Mouse (Mus musculus) hindbrain, embryonic 12.5 days (tissue): ENCODE measurements around the gene Cherp. TPM values are rescaled to one million over a fixed set of nuclear protein-coding genes. Genes with fewer than 3 reads are reported as not detected.

Experiments used
- ATAC-seq: fragments of 200-750 bp; cut with Nextera tagmentation; 2 replicates; pipeline ENCODE4 v1.8.0; 2017; ENCODE audit warnings: moderate TSS enrichment; ENCODE audit not compliant: low FRiP score
- H3K27ac ChIP-seq: fragments of 300-500 bp; sonication (generic); 2 replicates; pipeline ENCODE4 v1.5.1; 2016; ENCODE audit warnings: mild to moderate bottlenecking
- H3K27me3 ChIP-seq: fragments of 300-500 bp; sonication (generic); 2 replicates; pipeline ENCODE4 v1.6.1; 2016; ENCODE audit warnings: mild to moderate bottlenecking
- H3K36me3 ChIP-seq: fragments of 300-500 bp; sonication (generic); 2 replicates; pipeline ENCODE4 v1.6.1; 2016; ENCODE audit warnings: mild to moderate bottlenecking
- H3K4me1 ChIP-seq: fragments of 300-500 bp; sonication (generic); 2 replicates; pipeline ENCODE4 v1.6.1; 2016
- H3K4me2 ChIP-seq: fragments of 300-500 bp; sonication (generic); replicated peaks from 2 replicates; pipeline ENCODE4 v1.6.1; 2016; ENCODE audit warnings: mild to moderate bottlenecking
- H3K4me3 ChIP-seq: fragments of 300-500 bp; sonication (generic); 2 replicates; pipeline ENCODE4 v1.5.1; 2016; ENCODE audit warnings: mild to moderate bottlenecking
- H3K9ac ChIP-seq: fragments of 300-500 bp; sonication (generic); 2 replicates; pipeline ENCODE4 v1.6.1; 2016; ENCODE audit warnings: mild to moderate bottlenecking, moderate library complexity
- H3K9me3 ChIP-seq: fragments of 300-500 bp; sonication (generic); replicated peaks from 2 replicates; pipeline ENCODE4 v1.6.1; 2016; ENCODE audit warnings: mild to moderate bottlenecking
- WGBS: fragments of 180-500 bp; shearing (Covaris S2); methylation state at CpG from one replicate; pipeline ENCODE4 v1.1.7; 2016; 5-methylcytosine and 5-hydroxymethylcytosine counted together
- microRNA-seq: library from miRNA; unstranded; fragments of <30 nt; microRNA quantifications from one replicate; pipeline ENCODE4, GENCODE M21; 2017
- polyA plus RNA-seq: library from polyadenylated mRNA; unstranded; fragments of >200 nt; fragmentation: Nextera tagmentation; extraction: Ambion mirVana; gene quantifications from 2 replicates; pipeline ENCODE4 v1.2.1, GENCODE M21; 2016

Cherp gene
- polyA plus RNA-seq, 1 experiment from 2014 or later: 66.5 TPM

GRCm38 (mm10) chr8:72422926-72423325 is 52.1 kb downstream of the Cherp start:
- Histone ChIP-seq H3K4me1 (peaks cover 22% of the 10 kb centered on the region), H3K4me2 (no peak overlapping the region), H3K27me3 (no peaks in the 10 kb centered on the region), H3K36me3 (peaks cover 4% of the 10 kb centered on the region; the same call in 1 of the 2 replicates), H3K9ac (no peak overlapping the region), H3K27ac (no peak overlapping the region), H3K4me3 (no peak overlapping the region), H3K9me3 (no peaks in the 10 kb centered on the region)
- ATAC-seq: no peak
- WGBS: 57% methylated on average over 1 of the region's 1 CpGs

DNA sequence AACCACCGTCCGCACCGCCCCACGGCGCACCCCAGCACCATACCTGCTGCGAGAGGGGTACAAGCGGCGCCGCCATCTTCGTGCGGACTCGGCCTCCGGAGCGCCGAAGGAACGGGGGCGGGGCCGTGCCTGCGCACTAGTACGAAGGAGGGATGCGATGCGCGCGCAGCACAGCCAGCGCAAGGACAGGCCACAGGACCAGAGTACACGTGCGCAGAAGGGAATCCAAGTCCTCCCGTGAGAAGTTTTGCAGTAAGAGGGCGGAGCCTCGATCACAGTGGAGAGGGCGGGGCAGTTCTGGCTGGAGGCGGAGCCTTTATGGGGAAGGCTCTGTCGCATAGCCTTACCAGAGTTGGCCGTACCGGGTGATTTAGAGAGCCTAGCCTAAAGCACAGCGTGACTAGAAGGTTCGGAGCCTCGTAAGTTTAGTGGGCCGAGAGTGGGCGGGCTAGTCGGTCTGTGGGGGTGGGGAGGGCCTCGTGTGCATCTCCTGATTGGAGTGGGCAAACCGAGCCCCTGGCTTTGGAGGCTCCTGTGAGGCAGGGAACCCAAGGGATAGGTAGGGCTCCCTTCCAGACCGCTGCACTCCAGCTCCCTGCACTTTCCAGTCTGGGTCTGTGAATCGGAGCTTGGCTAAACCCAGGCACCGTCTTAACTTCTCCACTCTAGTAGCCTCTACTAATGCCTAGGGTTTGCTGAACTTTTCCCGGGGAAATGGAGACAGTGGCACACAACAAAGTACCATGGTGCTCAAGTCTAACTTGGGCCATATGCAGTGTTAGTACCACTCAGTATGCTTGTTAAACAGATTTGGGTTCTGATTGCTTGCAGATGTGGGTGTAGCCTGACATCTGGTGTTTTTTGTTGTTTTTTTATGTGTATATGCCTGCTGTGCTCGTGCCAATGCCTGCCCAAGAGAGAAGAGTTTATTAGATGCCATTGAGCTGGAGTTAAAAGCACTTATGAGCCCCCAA is 53.4 kb downstream of the Cherp start, which contains the start of gene Eps15l1:
Gene Eps15l1, minus strand, starts transcription at position 99 of the 974 bp plus-strand sequence.
- ATAC-seq: peak; percentile 98
- peak within 1 kb of the TSS; percentile 85 for H3K27ac ChIP-seq
- H3K9ac ChIP-seq: peak within 1 kb of the TSS; percentile 86
- no peaks in the 10 kb centered on the region for H3K9me3 ChIP-seq
- H3K27me3 ChIP-seq: no peaks in the 10 kb centered on the region
- under 1% methylated on average over 48 of the region's 48 CpGs for WGBS
- H3K4me3 ChIP-seq: peak within 1 kb of the TSS; percentile 78
- peak within 1 kb of the TSS; percentile 65 for H3K4me2 ChIP-seq
- H3K4me1 ChIP-seq: peaks cover 31% of the 10 kb centered on the region
- H3K36me3 ChIP-seq: peaks cover 4% of the 10 kb centered on the region; the same call in 1 of the 2 replicates

- peak overlapping the region; percentile 65 for H3K4me2 ChIP-seq
- peak; percentile 81 for ATAC-seq
- peak overlapping the region; percentile 86 for H3K9ac ChIP-seq
- no peaks in the 10 kb centered on the region for H3K9me3 ChIP-seq
- H3K36me3 ChIP-seq: peaks cover 4% of the 10 kb centered on the region; the same call in 1 of the 2 replicates
- H3K27me3 ChIP-seq: no peaks in the 10 kb centered on the region
- WGBS: 1% methylated on average over 65 of the region's 73 CpGs
- peaks cover 37% of the 10 kb centered on the region for H3K4me1 ChIP-seq
- H3K27ac ChIP-seq: peak overlapping the region; percentile 85
- peak overlapping the region; percentile 78 for H3K4me3 ChIP-seq
These were observed 54.3 kb downstream of the Cherp start for GRCm38 (mm10) chr8:72420571-72421361.

DNA sequence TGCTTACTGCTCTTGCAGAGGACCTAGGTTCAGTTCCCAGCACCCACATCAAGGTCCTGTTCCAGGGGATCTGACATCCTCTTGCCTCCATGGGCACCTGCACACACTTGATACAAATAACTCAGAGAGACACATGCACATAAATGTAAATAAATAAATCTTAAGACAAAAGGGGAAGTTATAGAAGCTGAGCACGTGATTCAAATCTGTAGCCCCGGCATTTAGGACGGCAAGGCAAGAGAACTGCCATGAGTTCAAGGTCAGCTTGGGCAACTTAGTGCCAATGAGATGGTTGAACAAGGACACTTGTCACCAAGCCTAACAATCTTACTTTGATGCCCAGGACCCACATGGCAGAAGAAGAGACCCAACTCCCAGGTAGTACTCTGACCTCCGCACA is 57.0 kb downstream of the Cherp start:
- Histone ChIP-seq H3K4me3 (no peak overlapping the region), H3K4me2 (no peak overlapping the region), H3K9me3 (no peaks in the 10 kb centered on the region), H3K9ac (no peak overlapping the region), H3K27ac (no peak overlapping the region), H3K36me3 (peaks cover 4% of the 10 kb centered on the region; the same call in 1 of the 2 replicates), H3K27me3 (no peaks in the 10 kb centered on the region), H3K4me1 (peaks cover 41% of the 10 kb centered on the region)
- 96% methylated on average over 4 of the region's 4 CpGs for WGBS
- ATAC-seq: no peak

DNA sequence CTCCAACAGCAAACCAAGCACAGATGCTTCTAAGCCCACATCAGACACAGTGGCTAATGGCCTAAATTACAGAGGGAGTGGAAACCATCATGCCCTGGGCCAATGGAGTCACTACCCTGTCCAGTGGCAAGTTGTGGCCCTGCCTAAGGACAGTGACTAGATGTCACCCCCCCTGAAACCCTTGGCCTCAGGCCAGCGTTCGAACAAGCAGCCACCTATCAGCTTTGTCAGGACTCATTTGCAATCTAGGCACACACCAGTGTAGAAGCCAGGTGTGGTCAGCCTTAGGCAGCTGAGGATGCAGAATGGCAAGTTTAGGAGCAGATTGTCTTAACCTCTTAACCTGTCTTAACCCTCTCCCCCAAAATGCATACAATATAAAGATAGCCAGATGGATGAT is 59.8 kb downstream of the Cherp start:
- Histone ChIP-seq H3K9me3 (no peaks in the 10 kb centered on the region), H3K27me3 (no peaks in the 10 kb centered on the region), H3K27ac (no peak overlapping the region), H3K9ac (no peak overlapping the region), H3K4me3 (no peak overlapping the region), H3K4me1 (peaks cover 35% of the 10 kb centered on the region), H3K4me2 (no peak overlapping the region), H3K36me3 (peaks cover 16% of the 10 kb centered on the region)
- no peak for ATAC-seq
- 74% methylated on average over 2 of the region's 2 CpGs for WGBS

DNA sequence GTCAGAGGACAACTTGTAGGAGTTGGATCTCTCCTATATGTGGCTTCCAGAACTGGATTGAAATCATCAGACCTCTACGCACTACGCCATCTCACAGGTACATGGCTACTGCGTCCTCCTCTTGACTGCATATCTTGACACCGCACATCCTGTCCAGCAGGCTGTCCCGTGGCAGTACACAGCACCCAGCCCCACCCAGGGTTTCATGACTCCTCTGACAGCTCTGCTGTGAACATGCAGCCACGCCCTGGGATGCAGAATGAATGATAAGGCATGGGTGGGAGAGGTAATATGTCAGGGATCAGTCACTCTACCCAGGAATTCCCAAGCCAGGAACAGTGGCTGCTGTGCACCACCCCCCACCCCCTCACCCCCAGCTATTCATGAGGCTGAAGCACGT is 61.2 kb downstream of the Cherp start:
- no peak; the same call in 1 of the 2 replicates for ATAC-seq
- 90% methylated on average over 7 of the region's 7 CpGs for WGBS

More for the DNA sequence above, 61.2 kb downstream of the Cherp start:
- no peaks in the 10 kb centered on the region for H3K9me3 ChIP-seq
- H3K9ac ChIP-seq: no peak overlapping the region
- no peak overlapping the region for H3K4me2 ChIP-seq
- no peak overlapping the region for H3K27ac ChIP-seq
- H3K27me3 ChIP-seq: no peaks in the 10 kb centered on the region
- peaks cover 29% of the 10 kb centered on the region for H3K4me1 ChIP-seq
- H3K4me3 ChIP-seq: no peak overlapping the region
- H3K36me3 ChIP-seq: peaks cover 14% of the 10 kb centered on the region

Small RNAs within 50 kb of the gene (microRNA-seq; reads per million reads assigned to microRNA genes)
- gene Mir7068: 2.4 reads per million

Other genes starting within 250 kb of the Cherp start
- gene Ap1m1, start 235.2 kb downstream of the Cherp start, polyA plus RNA-seq: 194 and 197 TPM in 2 replicates
- gene Gm10282, start 170.0 kb downstream of the Cherp start, polyA plus RNA-seq: 19.1 and 21.2 TPM in 2 replicates
- gene Klf2, start 156.2 kb downstream of the Cherp start, polyA plus RNA-seq: 9.4 and 10.3 TPM in 2 replicates
- 74.3 and 74.5 TPM in 2 replicates for gene Eps15l1, start 53.8 kb downstream of the Cherp start, polyA plus RNA-seq
- gene Calr3, start 31.4 kb downstream of the Cherp start, polyA plus RNA-seq: 1.3 and 1.9 TPM in 2 replicates
- gene 1700030K09Rik, start 31.3 kb downstream of the Cherp start, polyA plus RNA-seq: 15.9 and 16.5 TPM in 2 replicates
- 22.2 and 27.8 TPM in 2 replicates for gene Slc35e1, start 17.4 kb upstream of the Cherp start, polyA plus RNA-seq
- gene Med26, start 73.0 kb upstream of the Cherp start, polyA plus RNA-seq: 17.7 and 22.0 TPM in 2 replicates
- gene Smim7, start 95.9 kb upstream of the Cherp start, polyA plus RNA-seq: 121 and 124 TPM in 2 replicates
- gene Tmem38a, start 96.8 kb upstream of the Cherp start, polyA plus RNA-seq: 14.7 and 14.8 TPM in 2 replicates
- gene Nwd1, start 171.5 kb upstream of the Cherp start, polyA plus RNA-seq: 0.64 and 0.68 TPM in 2 replicates
- gene Sin3b, start 248.1 kb upstream of the Cherp start, polyA plus RNA-seq: 149 and 163 TPM in 2 replicates